Mouse (Mus musculus): ENCODE data around the gene Gpalpp1. TPM values are rescaled to one million over a fixed set of nuclear protein-coding genes. Genes with fewer than 3 reads are reported as not detected.

Gpalpp1 gene
- total and polyA plus RNA-seq, 3 experiments = 12.9 to 25.2 (median 20.2) TPM

DNA sequence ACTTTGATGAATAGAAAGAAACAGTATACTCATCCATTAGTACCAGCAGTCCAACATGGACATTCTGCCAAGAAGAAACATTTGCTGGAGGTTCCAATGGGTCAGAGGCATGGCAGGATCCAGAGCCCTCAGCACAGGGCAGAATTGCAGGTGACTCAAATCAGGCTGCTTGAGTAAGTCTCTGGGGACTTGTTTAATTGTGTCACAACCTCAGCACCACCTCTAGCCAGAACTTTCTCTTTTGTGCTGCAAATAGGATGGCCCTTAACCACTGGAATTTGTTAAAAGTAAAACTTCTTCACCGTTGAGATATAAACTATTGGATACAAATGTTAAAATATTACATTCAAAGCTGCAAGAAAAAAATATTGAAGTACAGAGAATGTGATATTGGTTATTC is 64.8 kb downstream of the Gpalpp1 start:
- H3K4me1 ChIP-seq (ENCODE audit: control insufficient read depth in 1 of 2, insufficient read depth in 2 of 2) = peaks cover 9 to 29% of the 10 kb centered on the region in 2 experiments; a peak in 3 of 4 replicates
- no peak overlapping the region for H3K27ac ChIP-seq (ENCODE audit: insufficient read depth, low read depth)
- no peaks in the 10 kb centered on the region for H3K79me2 ChIP-seq (replicated peaks; ENCODE audit: control insufficient read depth, extremely low read depth, insufficient read depth, poor library complexity, severe bottlenecking)
- peaks cover 3% of the 10 kb centered on the region for H3K9me3 ChIP-seq (replicated peaks; ENCODE audit: low read length)
- peak; percentile 62 for DNase-seq (ENCODE audit: extremely low read depth)
- no peaks in the 10 kb centered on the region for H3K36me3 ChIP-seq (replicated peaks in 1 of 2; ENCODE audit: control insufficient read depth in 1 of 2, insufficient read depth in 1 of 2, low read length in 1 of 2)
- dilution Hi-C loops (cut with MboI; ENCODE audit: extremely low pct_ligation_motif_present, extremely low pct_unique_long_range_greater_than_20kb, low sequenced_read_pairs) (no loop called here), in situ Hi-C loops (cut with MboI; ENCODE audit: low pct_ligation_motif_present, low pct_unique_long_range_greater_than_20kb, low sequenced_read_pairs) (no loop called here)
- TF ChIP-seq NRF1 (IDR thresholded peaks at IDR 0.05; ENCODE audit: low read depth, low read length) = no peak
- TF ChIP-seq BHLHE40 (IDR thresholded peaks at IDR 0.05; ENCODE audit: low read depth, low read length) = peak; percentile 74
- no peak for TF ChIP-seq NELFE (IDR thresholded peaks at IDR 0.05; ENCODE audit: low read depth, low read length)
- peak; percentile 41; the same call in 1 of the 2 replicates for TF ChIP-seq ETS1 (conservative IDR thresholded peaks at IDR 0.05; ENCODE audit: low read depth, low read length)
- no peak for TF ChIP-seq ZC3H11A (IDR thresholded peaks at IDR 0.05; ENCODE audit: low read depth, low read length)
- peak; percentile 52; the same call in 1 of the 2 replicates for TF ChIP-seq EP300 (IDR thresholded peaks at IDR 0.05; ENCODE audit: low read length)
- TF ChIP-seq MAFK (IDR thresholded peaks at IDR 0.05; ENCODE audit: insufficient replicate concordance, low read length) = peak; percentile 74; the same call in 1 of the 2 replicates
- TF ChIP-seq MYC (IDR thresholded peaks at IDR 0.05; ENCODE audit: low read depth, low read length) = 0 out of 2 replicates have a peak, but pooled peaks have one; percentile 18
- TF ChIP-seq CHD1 (IDR thresholded peaks at IDR 0.05; ENCODE audit: low read depth, low read length) = no peak
- peak; percentile 78; the same call in 1 of the 2 replicates for TF ChIP-seq MEF2A (IDR thresholded peaks at IDR 0.05; ENCODE audit: borderline replicate concordance, low read depth, low read length)
- TF ChIP-seq IRF4 (IDR thresholded peaks at IDR 0.05; ENCODE audit: low read depth, low read length) = peak; percentile 87
- TF ChIP-seq JUND (conservative IDR thresholded peaks at IDR 0.05; ENCODE audit: low read depth, low read length) = peak; percentile 52
- no peak for TF ChIP-seq UBTF (IDR thresholded peaks at IDR 0.05; ENCODE audit: low read depth, low read length)
- TF ChIP-seq ZMIZ1 (IDR thresholded peaks at IDR 0.05; ENCODE audit: low read depth, low read length) = no peak
- no peak for TF ChIP-seq KAT2A (IDR thresholded peaks at IDR 0.05; ENCODE audit: insufficient replicate concordance, low read length)
- no peak for TF ChIP-seq CTCF (conservative IDR thresholded peaks at IDR 0.05 in 1 of 2, IDR thresholded peaks at IDR 0.05 in 1 of 2; ENCODE audit: low read depth in 2 of 2, low read length in 2 of 2)
- TF ChIP-seq ZNF384 (IDR thresholded peaks at IDR 0.05; ENCODE audit: low read depth, low read length) = no peak
- TF ChIP-seq SMC3 (IDR thresholded peaks at IDR 0.05; ENCODE audit: low read depth, low read length) = no peak
- no peak for TF ChIP-seq POLR2A (IDR thresholded peaks at IDR 0.05; ENCODE audit: low read depth, low read length)
- no peak for TF ChIP-seq MXI1 (IDR thresholded peaks at IDR 0.05; ENCODE audit: low read depth, low read length)
- no peak for TF ChIP-seq HCFC1 (IDR thresholded peaks at IDR 0.05; ENCODE audit: low read depth, low read length)
- no peak for TF ChIP-seq MAZ (IDR thresholded peaks at IDR 0.05; ENCODE audit: low read depth, low read length)
- TF ChIP-seq JUN (IDR thresholded peaks at IDR 0.05; ENCODE audit: insufficient read depth, low read depth, low read length) = peak; percentile 15; the same call in 1 of the 2 replicates
- no peak overlapping the region for H3K9ac ChIP-seq (ENCODE audit: insufficient read depth, low read depth)
- no peak overlapping the region for H3K4me3 ChIP-seq (replicated peaks in 1 of 3; ENCODE audit: low read depth in 2 of 3, low read length in 2 of 3, poor library complexity in 1 of 3)
- no peak overlapping the region for H3K4me2 ChIP-seq (ENCODE audit: insufficient read depth, low read depth, poor library complexity, severe bottlenecking)
- H3K27me3 ChIP-seq (replicated peaks) = peaks cover 2% of the 10 kb centered on the region
